Mouse (Mus musculus): Measurements from ENCODE around the gene Rgs12. TPM values are rescaled to one million over a fixed set of nuclear protein-coding genes. Genes with fewer than 3 reads are reported as not detected.

Rgs12 gene
- 50.5 TPM for polyA plus RNA-seq (2014; fragmentation: Illumina TruSeq; extraction: RNeasy Lipid Tissue Mini Kit (QIAGEN cat#74804); ENCODE audit: insufficient read depth, low read depth, low replicate concordance)

GRCm38 (mm10) chr5:34948861-34949760, at the start of gene Rgs12:
Gene Rgs12 (plus strand): TSS chr5:34949445.

GRCm38 (mm10) chr5:34907910-34908725, 41.1 kb upstream of the Rgs12 start, which contains the start of gene Msantd1:
Gene Msantd1 (plus strand): TSS chr5:34908012.

GRCm38 (mm10) chr5:35041268-35041829, 92.1 kb downstream of the Rgs12 start, which contains the start of gene Hgfac:
Gene Hgfac (plus strand): TSS chr5:35041509.

GRCm38 (mm10) chr5:35056604-35057432, 107.6 kb downstream of the Rgs12 start, which contains the start of gene Dok7:
Gene Dok7 (plus strand): TSS chr5:35056766.

Other genes starting within 250 kb of the Rgs12 start
- 3.3 TPM for gene Htt, start 187.7 kb upstream of the Rgs12 start, polyA plus RNA-seq (2014; fragmentation: Illumina TruSeq; extraction: RNeasy Lipid Tissue Mini Kit (QIAGEN cat#74804); ENCODE audit: insufficient read depth, low read depth, low replicate concordance)
- 1.3 TPM for gene Msantd1, start 41.4 kb upstream of the Rgs12 start, polyA plus RNA-seq (2014; fragmentation: Illumina TruSeq; extraction: RNeasy Lipid Tissue Mini Kit (QIAGEN cat#74804); ENCODE audit: insufficient read depth, low read depth, low replicate concordance)
- gene Hgfac, start 92.1 kb downstream of the Rgs12 start, polyA plus RNA-seq (2014; fragmentation: Illumina TruSeq; extraction: RNeasy Lipid Tissue Mini Kit (QIAGEN cat#74804); ENCODE audit: insufficient read depth, low read depth, low replicate concordance) = 1.7 TPM
- gene Dok7, start 107.3 kb downstream of the Rgs12 start, polyA plus RNA-seq (2014; fragmentation: Illumina TruSeq; extraction: RNeasy Lipid Tissue Mini Kit (QIAGEN cat#74804); ENCODE audit: insufficient read depth, low read depth, low replicate concordance) = 0.68 TPM
- 101 TPM for gene Lrpap1, start 156.3 kb downstream of the Rgs12 start, polyA plus RNA-seq (2014; fragmentation: Illumina TruSeq; extraction: RNeasy Lipid Tissue Mini Kit (QIAGEN cat#74804); ENCODE audit: insufficient read depth, low read depth, low replicate concordance)

Measured in lung, adult 10 weeks (tissue).